Mouse (Mus musculus) frontal cortex, postnatal 36 days (tissue): ENCODE measurements around the gene Tmem135.

Experiments
- DNase-seq, 2 experiments: peaks; one replicate each; pipeline ENCODE4 v3.0.0; 2022; ENCODE audit warnings: low spot score in 2 of 2

Tmem135 gene

GRCm38 (mm10) chr7:89181285-89181684 is 222.7 kb downstream of the Tmem135 start:
- DNase-seq = no peak

DNA sequence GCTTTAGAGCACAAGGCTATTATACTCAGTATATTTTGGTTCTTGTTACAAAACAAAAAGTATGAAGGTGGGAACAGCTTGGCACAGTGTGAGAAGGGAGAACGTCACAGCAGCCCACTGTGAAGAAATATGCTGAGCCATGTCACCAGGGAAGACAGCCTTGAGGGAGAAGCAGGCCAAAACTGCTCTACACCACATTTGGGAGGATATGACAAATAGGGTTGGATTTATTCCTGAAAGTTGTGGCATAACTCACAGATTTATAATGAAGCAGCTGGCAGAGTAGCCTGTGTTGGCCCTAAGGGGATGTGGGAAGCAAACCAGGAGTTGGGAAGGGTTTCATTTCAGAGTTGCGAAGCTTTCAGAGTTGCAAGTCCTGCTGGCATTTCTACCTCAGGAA is 225.4 kb downstream of the Tmem135 start:
- DNase-seq = peak; percentile 51 to 60

DNA sequence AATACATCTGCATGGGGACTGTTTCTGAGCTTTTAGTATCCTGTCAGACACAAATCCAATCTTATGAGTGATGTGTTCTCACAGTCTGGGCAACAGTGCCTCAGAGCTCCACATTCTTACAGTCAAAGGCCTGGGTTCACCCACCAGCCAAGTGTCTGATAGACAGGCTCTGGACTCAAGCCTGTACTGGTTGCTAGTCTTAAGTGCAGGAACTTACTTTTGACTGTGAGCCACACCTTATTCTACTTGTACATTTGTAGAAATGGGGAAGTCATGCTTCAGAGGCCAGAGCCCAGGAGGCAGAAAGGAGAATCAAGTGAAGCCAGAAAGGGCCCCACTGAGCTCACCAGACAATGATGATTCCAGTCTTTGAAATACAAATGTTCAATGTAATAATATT is 226.1 kb downstream of the Tmem135 start:
- no peak for DNase-seq

DNA sequence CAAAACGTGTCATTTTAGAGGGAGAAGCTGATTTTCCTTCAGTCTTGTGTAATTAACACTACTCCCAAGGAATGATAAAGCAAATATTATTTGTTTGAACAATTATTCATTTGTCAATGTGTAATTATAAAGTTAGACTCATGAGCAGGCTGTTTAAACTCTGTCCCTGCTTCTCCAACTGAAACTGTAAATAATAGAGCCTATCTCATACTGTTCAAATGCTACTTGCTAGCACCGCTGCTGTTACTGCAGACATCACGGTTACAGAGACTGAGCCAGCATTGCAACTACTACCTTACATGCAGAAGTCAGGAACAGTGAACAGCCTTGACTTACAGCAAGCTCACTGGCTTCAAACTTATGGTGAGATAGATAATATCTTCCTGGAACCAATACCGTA is 229.6 kb downstream of the Tmem135 start:
- no peak for DNase-seq

DNA sequence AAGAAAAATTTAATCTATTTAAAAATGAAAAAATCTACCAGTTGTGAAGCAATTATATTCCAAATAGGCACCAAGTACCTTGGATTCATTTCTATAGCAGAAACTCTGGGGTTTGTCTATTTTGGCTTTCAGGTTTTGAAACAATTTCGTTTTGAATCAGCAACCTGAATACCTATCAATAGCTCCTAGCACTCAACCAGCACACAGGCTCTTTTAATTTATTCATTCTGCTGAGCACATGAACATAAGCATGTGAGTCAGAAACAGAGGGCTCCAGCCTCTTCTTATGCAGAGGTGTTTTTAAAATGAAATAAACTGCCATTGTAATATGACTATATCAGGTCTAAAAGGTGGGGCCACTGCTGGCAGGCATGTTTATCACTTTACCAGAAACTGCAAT is 231.0 kb downstream of the Tmem135 start:
- DNase-seq = no peak

- DNase-seq = no peak
Measured at GRCm38 (mm10) chr7:89171790-89172467, 232.1 kb downstream of the Tmem135 start.

GRCm38 (mm10) chr7:89168606-89169005 is 235.4 kb downstream of the Tmem135 start:
- peak; percentile 79 to 81 for DNase-seq

- DNase-seq = no peak
Measured at GRCm38 (mm10) chr7:89165528-89165927, 238.5 kb downstream of the Tmem135 start.

GRCm38 (mm10) chr7:89161610-89162378 is 242.2 kb downstream of the Tmem135 start:
- no peak for DNase-seq

DNA sequence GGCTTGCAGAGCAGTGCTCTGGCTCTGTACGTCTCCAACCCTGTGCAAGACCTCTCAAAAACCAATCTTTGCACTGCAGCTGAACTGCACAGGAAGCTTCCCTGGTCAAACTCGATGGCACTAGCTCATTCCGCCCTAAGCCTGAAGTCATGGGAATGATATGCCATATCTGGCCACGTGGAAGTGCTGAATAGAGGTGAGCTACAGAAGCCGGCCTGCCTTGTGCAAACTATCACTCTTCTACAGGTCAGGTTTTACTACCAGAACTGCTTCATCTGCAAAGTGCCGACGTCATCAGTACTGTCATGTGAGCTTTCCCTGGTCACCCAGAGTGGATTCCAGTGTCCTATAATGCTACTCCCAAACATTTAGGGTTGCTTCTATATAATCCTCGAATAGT is 246.7 kb downstream of the Tmem135 start:
- DNase-seq = no peak

- no peak for DNase-seq
Measured at GRCm38 (mm10) chr7:89156629-89157028, 247.4 kb downstream of the Tmem135 start.

- DNase-seq = no peak
Measured at GRCm38 (mm10) chr7:89155741-89156140, 248.3 kb downstream of the Tmem135 start.

DNA sequence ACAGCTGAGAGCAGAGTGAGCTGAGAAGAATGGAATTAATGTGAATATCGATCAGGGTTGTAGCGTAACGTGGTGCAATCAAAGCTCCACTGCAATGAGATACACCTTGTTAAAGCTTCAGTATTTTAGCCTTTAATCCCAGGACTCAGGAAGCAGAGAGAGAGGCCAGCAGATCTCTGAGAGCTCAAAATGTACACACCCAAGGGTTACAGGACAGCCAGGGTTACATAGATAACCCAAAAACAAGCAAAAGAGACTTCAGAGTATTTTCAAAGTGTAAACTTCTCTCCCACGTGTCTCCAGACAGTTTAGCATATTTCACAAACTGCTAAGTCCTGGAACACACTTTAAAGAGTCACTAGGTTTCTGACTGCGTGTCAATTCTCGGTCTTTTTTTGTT is 248.8 kb downstream of the Tmem135 start:
- DNase-seq = no peak

DNA sequence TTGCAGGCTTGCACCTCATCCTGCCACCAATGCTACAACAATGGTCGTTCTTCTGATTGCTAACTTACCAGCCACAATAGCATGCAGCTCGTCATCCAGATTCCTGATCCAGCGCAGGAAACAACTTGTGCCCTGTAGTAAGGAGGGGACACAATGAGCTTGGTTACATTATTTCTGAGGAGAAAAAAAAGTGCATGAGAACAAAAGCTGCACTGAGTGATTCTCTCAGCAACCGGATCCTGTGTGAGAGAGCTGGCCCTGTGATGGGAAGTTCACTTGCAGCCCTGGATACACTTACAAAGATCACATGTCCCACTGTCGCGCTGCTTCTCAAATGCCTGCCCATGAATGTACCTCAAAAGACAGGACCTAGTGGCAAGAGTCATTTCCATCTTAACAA is 252.7 kb downstream of the Tmem135 start:
- no peak for DNase-seq

DNA sequence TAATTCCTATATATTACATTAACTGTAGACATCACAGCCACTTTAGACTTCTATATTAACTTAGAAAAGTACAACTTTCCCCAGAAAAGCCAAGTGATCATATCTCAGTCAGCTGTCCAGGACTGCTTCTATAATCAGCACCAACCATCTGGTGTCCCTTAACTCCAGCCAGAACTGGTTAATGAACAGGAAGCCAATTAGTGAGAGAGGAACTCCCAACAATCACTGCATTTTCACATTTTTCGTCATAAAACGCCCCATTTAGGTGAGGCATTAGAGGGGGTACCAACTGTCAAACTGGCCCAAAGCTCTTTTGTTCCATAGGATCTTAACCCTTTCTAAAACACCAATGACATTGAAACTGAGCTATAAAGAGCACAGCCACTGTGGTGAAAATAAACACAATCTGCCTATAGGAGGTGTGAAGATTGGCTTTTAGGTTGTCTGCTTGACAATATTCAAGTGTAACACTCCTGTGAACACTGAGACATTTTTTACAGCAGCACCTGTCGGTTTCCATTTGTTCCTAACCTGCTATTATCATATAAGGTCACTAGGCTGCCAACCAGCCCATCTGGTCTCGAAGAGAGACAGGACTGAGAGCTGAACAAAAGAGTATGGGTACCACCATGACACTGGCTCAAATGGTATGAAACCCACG is 263.3 kb downstream of the Tmem135 start:
- peak in 1 of 2 experiments; percentile 42 for DNase-seq

DNA sequence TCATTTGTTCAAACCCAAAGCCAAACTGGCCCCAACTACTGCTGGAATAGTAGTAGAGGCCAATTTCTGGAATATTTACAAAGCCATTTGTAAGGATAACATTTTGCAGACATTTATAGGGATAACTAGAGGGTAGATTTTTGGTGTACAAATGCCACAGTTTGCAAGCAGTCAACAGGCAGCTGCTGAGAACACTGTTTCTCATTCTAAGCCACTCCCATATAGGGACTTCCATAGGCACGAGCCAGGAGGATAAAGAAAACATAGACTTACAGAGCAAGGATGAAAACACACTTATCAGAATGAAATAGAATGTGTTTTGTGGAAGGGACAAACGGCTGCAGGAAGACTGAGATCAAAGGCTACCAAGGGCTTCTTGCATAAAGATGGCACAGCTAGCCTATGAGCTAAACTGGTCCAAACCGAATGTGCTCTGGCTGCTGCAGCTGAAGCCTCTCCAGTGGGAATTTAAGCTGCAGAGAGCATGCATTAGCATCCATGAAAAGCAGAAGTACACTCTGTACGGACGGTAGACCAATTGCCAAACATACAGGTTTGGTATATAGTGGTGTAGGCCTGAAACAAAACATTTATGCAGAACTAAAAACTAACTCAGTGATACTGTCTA is 269.0 kb downstream of the Tmem135 start:
- DNase-seq = no peak

DNA sequence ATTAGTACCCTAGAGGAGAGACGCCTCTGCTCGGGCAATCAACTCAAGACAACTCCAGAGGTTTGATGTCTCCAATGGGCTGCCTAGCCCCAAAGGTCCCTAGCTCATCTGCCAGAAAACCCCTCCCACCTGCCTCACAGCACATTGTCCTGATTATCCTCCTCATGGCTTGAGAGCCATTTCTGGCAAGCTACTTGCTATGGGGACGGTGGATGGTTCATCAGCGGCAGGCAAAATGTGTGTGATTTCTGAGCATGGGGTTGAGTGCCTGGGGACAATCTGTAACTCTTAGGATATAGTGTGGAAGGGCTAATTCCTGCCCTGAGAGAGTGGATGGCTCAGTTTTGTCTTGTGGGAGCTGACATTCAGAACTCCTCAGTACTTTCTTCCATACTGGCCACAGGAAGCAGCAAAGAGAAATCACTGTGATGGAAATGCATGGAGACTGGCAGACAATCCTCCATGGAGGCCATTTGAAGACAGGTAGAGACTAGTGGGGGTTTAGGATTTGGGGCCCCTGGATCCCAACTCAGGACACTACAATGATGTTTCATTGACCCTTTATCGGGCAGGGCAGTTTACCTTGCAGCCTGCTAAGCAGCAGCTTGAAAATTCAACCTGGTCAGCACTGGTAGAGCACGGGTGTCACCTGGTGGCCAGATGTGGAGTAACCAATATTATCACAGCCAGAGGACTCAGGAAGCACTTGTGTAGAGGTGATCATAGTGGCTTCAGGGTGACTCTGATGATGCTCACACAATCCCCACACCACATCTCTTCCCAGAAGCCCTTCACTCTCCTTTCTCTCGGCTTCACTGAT is 277.7 kb downstream of the Tmem135 start:
- peak; percentile 56 to 61 for DNase-seq

- DNase-seq = no peak
Measured at GRCm38 (mm10) chr7:89116261-89116664, 287.8 kb downstream of the Tmem135 start.

DNA sequence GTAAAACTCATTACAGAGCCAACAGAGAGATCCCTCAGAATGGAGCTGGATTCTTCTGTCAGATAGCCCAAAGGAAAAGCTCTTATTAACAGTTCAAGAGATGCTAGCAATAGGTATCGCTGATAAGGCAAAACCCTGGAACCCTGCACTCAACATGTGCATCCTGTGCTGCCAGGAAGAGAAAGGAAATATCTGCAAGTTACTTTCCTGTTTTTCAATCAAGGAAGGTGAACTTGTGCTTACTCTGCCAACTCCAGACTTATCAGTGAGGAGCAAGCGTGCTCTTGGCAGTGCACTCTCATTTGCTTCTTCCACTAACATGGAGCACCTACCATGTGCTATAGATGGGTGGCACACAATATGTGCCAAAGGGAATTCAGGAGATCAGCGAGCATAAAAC is 288.4 kb downstream of the Tmem135 start:
- no peak for DNase-seq

- DNase-seq = no peak
Measured at GRCm38 (mm10) chr7:89106421-89106820, 297.6 kb downstream of the Tmem135 start.

- DNase-seq = no peak
Measured at GRCm38 (mm10) chr7:89099756-89100155, 304.3 kb downstream of the Tmem135 start.
